Mouse (Mus musculus): Measurements from ENCODE around the gene Rere. TPM values are rescaled to one million over a fixed set of nuclear protein-coding genes. Genes with fewer than 3 reads are reported as not detected.

Rere gene
- total and polyA plus RNA-seq, 3 experiments: 3.1 to 36.5 (median 8.7) TPM

DNA sequence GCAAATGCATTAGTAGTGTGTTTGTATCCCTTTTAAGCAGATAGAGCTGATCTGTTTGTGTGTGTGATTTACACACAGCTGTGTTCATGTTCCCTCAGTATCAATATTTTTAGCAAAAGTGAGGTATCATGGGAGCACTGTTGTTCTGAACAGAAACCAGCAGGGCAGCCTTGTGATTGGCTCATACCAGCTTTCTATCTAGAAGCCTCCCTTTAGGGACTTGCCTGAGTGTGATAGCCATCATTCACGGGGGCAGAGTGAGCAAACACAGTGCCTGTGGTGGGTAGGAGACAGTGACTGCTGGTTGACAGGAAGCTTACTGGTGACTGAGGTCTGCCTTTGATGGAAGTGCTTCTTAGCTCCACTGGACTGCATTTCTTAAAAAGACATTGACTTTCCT is 276.5 kb downstream of the Rere start:
- Histone ChIP-seq H3K36me3 (replicated peaks in 1 of 2; ENCODE audit: control insufficient read depth in 1 of 2, insufficient read depth in 1 of 2, low read length in 1 of 2) (peaks cover 0 to 36% of the 10 kb centered on the region in 2 experiments), H3K9me3 (replicated peaks; ENCODE audit: low read length) (peaks cover 3% of the 10 kb centered on the region), H3K27me3 (replicated peaks) (no peaks in the 10 kb centered on the region), H3K79me2 (replicated peaks; ENCODE audit: control insufficient read depth, extremely low read depth, insufficient read depth, poor library complexity, severe bottlenecking) (no peaks in the 10 kb centered on the region), H3K4me2 (ENCODE audit: insufficient read depth, low read depth, poor library complexity, severe bottlenecking) (no peak overlapping the region), H3K27ac (ENCODE audit: insufficient read depth, low read depth) (peak overlapping the region; percentile 18; the same call in 1 of the 2 replicates), H3K4me1 (ENCODE audit: control insufficient read depth in 1 of 2, insufficient read depth in 2 of 2) (peaks cover 15 to 51% of the 10 kb centered on the region in 2 experiments), H3K4me3 (replicated peaks in 1 of 3; ENCODE audit: low read depth in 2 of 3, low read length in 2 of 3, poor library complexity in 1 of 3) (no peak overlapping the region), H3K9ac (ENCODE audit: insufficient read depth, low read depth) (no peak overlapping the region)
- peak; percentile 61 for DNase-seq (ENCODE audit: extremely low read depth)
- no peak for TF ChIP-seq MEF2A (IDR thresholded peaks at IDR 0.05; ENCODE audit: borderline replicate concordance, low read depth, low read length)
- TF ChIP-seq USF1 (IDR thresholded peaks at IDR 0.05; ENCODE audit: low read depth, low read length): no peak
- no peak for TF ChIP-seq USF2 (conservative IDR thresholded peaks at IDR 0.05; ENCODE audit: low read depth, low read length)
- TF ChIP-seq SIN3A (IDR thresholded peaks at IDR 0.05; ENCODE audit: low read length): no peak
- no peak for TF ChIP-seq CHD2 (IDR thresholded peaks at IDR 0.05; ENCODE audit: low read length)
- in situ Hi-C loops (cut with MboI; ENCODE audit: low pct_ligation_motif_present, low pct_unique_long_range_greater_than_20kb, low sequenced_read_pairs) (no loop called here), dilution Hi-C loops (cut with MboI; ENCODE audit: extremely low pct_ligation_motif_present, extremely low pct_unique_long_range_greater_than_20kb, low sequenced_read_pairs) (no loop called here)

DNA sequence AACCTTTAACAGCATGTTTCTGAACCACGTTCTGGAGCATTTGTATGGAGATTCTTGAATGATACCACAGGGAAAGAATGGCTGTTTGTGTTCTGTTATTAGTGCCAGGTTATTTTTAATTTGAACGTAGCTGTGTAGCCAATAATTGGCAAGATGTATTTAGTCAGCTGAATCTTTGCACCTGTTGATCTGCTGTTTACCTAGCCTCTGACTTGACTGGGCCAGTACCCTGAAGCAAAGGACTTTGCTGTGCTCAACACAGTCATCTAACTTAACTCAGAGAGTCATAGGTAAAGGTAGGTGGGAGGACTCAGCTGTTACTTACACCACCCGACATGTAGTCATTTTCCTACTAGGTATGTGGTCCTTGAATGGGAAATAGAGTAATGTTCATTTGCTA is 278.1 kb downstream of the Rere start:
- no peak for DNase-seq (ENCODE audit: extremely low read depth)
- no peak overlapping the region for H3K4me2 ChIP-seq (ENCODE audit: insufficient read depth, low read depth, poor library complexity, severe bottlenecking)
- H3K4me3 ChIP-seq (replicated peaks in 1 of 3; ENCODE audit: low read depth in 2 of 3, low read length in 2 of 3, poor library complexity in 1 of 3): no peak overlapping the region
- dilution Hi-C loops (cut with MboI; ENCODE audit: extremely low pct_ligation_motif_present, extremely low pct_unique_long_range_greater_than_20kb, low sequenced_read_pairs) (no loop called here), in situ Hi-C loops (cut with MboI; ENCODE audit: low pct_ligation_motif_present, low pct_unique_long_range_greater_than_20kb, low sequenced_read_pairs) (no loop called here)
- H3K27ac ChIP-seq (ENCODE audit: insufficient read depth, low read depth): no peak overlapping the region
- no peaks in the 10 kb centered on the region for H3K79me2 ChIP-seq (replicated peaks; ENCODE audit: control insufficient read depth, extremely low read depth, insufficient read depth, poor library complexity, severe bottlenecking)
- no peaks in the 10 kb centered on the region for H3K27me3 ChIP-seq (replicated peaks)
- H3K4me1 ChIP-seq (ENCODE audit: control insufficient read depth in 1 of 2, insufficient read depth in 2 of 2): peaks cover 15 to 52% of the 10 kb centered on the region in 2 experiments
- H3K9me3 ChIP-seq (replicated peaks; ENCODE audit: low read length): peaks cover 3% of the 10 kb centered on the region
- no peak overlapping the region for H3K9ac ChIP-seq (ENCODE audit: insufficient read depth, low read depth)
- TF ChIP-seq ZNF384 (IDR thresholded peaks at IDR 0.05; ENCODE audit: low read depth, low read length) (no peak), CHD1 (IDR thresholded peaks at IDR 0.05; ENCODE audit: low read depth, low read length) (no peak), TCF12 (IDR thresholded peaks at IDR 0.05; ENCODE audit: low read depth, low read length) (no peak), SMC3 (IDR thresholded peaks at IDR 0.05; ENCODE audit: low read depth, low read length) (no peak), MXI1 (IDR thresholded peaks at IDR 0.05; ENCODE audit: low read depth, low read length) (no peak), SIN3A (IDR thresholded peaks at IDR 0.05; ENCODE audit: low read length) (no peak), POLR2A (IDR thresholded peaks at IDR 0.05; ENCODE audit: low read depth, low read length) (no peak), MAFK (IDR thresholded peaks at IDR 0.05; ENCODE audit: insufficient replicate concordance, low read length) (no peak), CHD2 (IDR thresholded peaks at IDR 0.05; ENCODE audit: low read length) (no peak), PAX5 (IDR thresholded peaks at IDR 0.05; ENCODE audit: low read length) (no peak), KAT2A (IDR thresholded peaks at IDR 0.05; ENCODE audit: insufficient replicate concordance, low read length) (no peak), POLR2AphosphoS2 (IDR thresholded peaks at IDR 0.05; ENCODE audit: low read depth, low read length) (no peak), ZC3H11A (IDR thresholded peaks at IDR 0.05; ENCODE audit: low read depth, low read length) (no peak), ETS1 (conservative IDR thresholded peaks at IDR 0.05; ENCODE audit: low read depth, low read length) (no peak)
- peaks cover 3 to 34% of the 10 kb centered on the region in 2 experiments for H3K36me3 ChIP-seq (replicated peaks in 1 of 2; ENCODE audit: control insufficient read depth in 1 of 2, insufficient read depth in 1 of 2, low read length in 1 of 2)

Data from CH12.LX (cell line).